Mouse (Mus musculus) ES-E14 (cell line): ENCODE data around the gene Derl3.

Experiments
- CHD2 ChIP-seq: IDR thresholded peaks from 2 replicates; pipeline ENCODE4 v1.6.1; 2014; ENCODE audit warnings: mild to moderate bottlenecking, low read depth, low read length, inconsistent platforms
- HCFC1 ChIP-seq: IDR thresholded peaks from 2 replicates; pipeline ENCODE4 v1.6.1; 2012; ENCODE audit warnings: low read length, inconsistent platforms, borderline replicate concordance; ENCODE audit not compliant: insufficient read depth
- MAFK ChIP-seq: IDR thresholded peaks from 2 replicates; pipeline ENCODE4 v1.6.1; 2014; ENCODE audit warnings: mild to moderate bottlenecking, low read depth, low read length, inconsistent platforms; ENCODE audit not compliant: insufficient read depth
- ZC3H11A ChIP-seq: IDR thresholded peaks from 2 replicates; pipeline ENCODE4 v1.6.1; 2012; ENCODE audit warnings: low read depth, mild to moderate bottlenecking, inconsistent platforms, low read length, borderline replicate concordance
- ZNF384 ChIP-seq: IDR thresholded peaks from 2 replicates; pipeline ENCODE4 v1.6.1; 2012; ENCODE audit warnings: low read depth, low read length, inconsistent platforms

DNA sequence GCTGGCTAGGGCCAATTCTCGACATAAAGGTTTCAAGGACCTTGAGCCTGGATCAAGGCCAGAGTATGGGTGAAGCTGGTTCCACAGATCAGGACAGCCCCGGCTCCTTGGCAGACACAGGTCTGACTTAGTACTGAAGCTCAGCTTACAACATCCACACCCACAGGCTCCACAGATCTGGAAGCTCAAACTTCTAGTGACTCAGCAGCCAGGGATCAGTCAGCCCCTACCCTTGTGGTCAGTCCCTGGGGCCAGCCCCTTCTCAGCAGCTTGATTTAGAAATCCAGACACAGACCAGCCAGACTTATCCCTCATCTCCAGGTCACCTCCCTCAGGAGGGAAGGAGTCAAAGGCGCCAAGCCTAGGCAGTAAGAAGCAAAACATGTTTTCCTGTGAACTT is 5.6 kb downstream of the Derl3 start:
- TF ChIP-seq HCFC1 (no peak), ZC3H11A (no peak), ZNF384 (no peak), MAFK (no peak), CHD2 (no peak)
